Mouse (Mus musculus) liver, postnatal 0 days (tissue): ENCODE measurements around the gene Aars2. TPM values are rescaled to one million over a fixed set of nuclear protein-coding genes. Genes with fewer than 3 reads are reported as not detected.

Source experiments
- ATAC-seq: fragments of 200-750 bp; cut with Nextera tagmentation; 2 replicates; pipeline ENCODE4 v1.8.0; 2017; ENCODE audit warnings: mild to moderate bottlenecking, moderate library complexity
- DNase-seq: peaks from one replicate; pipeline ENCODE4 v3.0.0-alpha.2; 2016
- H3K27ac ChIP-seq: fragments of 300-500 bp; sonication (generic); 2 replicates; pipeline ENCODE4 v1.5.1; 2014; ENCODE audit warnings: antibody characterized with exemption, moderate library complexity, mild to moderate bottlenecking, low read depth
- H3K27me3 ChIP-seq: fragments of 300-500 bp; sonication (generic); 2 replicates; pipeline ENCODE4 v1.6.1; 2014; ENCODE audit warnings: low read length, control low read depth, mixed read lengths; ENCODE audit not compliant: insufficient read depth
- H3K36me3 ChIP-seq: fragments of 300-500 bp; sonication (generic); replicated peaks from 2 replicates; pipeline ENCODE4 v1.6.1; 2014; ENCODE audit warnings: mild to moderate bottlenecking, control low read depth, low read length, moderate library complexity, mixed read lengths; ENCODE audit not compliant: insufficient read depth
- H3K4me1 ChIP-seq: fragments of 300-500 bp; sonication (generic); 2 replicates; pipeline ENCODE4 v1.6.1; 2014; ENCODE audit warnings: antibody characterized with exemption, mild to moderate bottlenecking, control low read depth; ENCODE audit not compliant: insufficient read depth
- H3K4me2 ChIP-seq: fragments of 300-500 bp; sonication (generic); 2 replicates; pipeline ENCODE4 v1.6.1; 2014; ENCODE audit warnings: low read depth, mild to moderate bottlenecking, low read length, moderate library complexity, mixed read lengths
- H3K4me3 ChIP-seq: fragments of 300-500 bp; sonication (generic); 2 replicates; pipeline ENCODE4 v1.5.1; 2014; ENCODE audit warnings: low read depth, low read length
- H3K9ac ChIP-seq: fragments of 300-500 bp; sonication (generic); replicated peaks from 2 replicates; pipeline ENCODE4 v1.6.1; 2014; ENCODE audit warnings: mild to moderate bottlenecking, moderate library complexity
- H3K9me3 ChIP-seq: fragments of 300-500 bp; sonication (generic); 2 replicates; pipeline ENCODE4 v1.6.1; 2016; ENCODE audit warnings: mild to moderate bottlenecking, control low read depth, low read length, mixed read lengths
- CTCF ChIP-seq: sonication (generic); IDR thresholded peaks from 2 replicates; pipeline ENCODE4 v1.5.1; 2016; ENCODE audit warnings: antibody characterized with exemption, low read depth
- EP300 ChIP-seq: IDR thresholded peaks from 2 replicates; pipeline ENCODE4 v1.6.1; 2016; ENCODE audit warnings: antibody characterized with exemption, low read depth, mild to moderate bottlenecking
- WGBS: fragments of 180-500 bp; shearing (Covaris S2); extraction: QIAGEN DNeasy Blood & Tissue Kit; methylation state at CpG from one replicate; pipeline ENCODE4 v1.1.7; 2014; ENCODE audit not compliant: insufficient replicate concordance; 5-methylcytosine and 5-hydroxymethylcytosine counted together
- polyA plus RNA-seq: library from polyadenylated mRNA; unstranded; fragments of >200 nt; fragmentation: Nextera tagmentation; extraction: Ambion mirVana; gene quantifications from 2 replicates; pipeline ENCODE4 v1.2.1, GENCODE M21; 2015

Aars2 gene
- polyA plus RNA-seq, 1 experiment from 2014 or later = 4.8 TPM

GRCm38 (mm10) chr17:45557246-45557824, 50.7 kb downstream of the Aars2 start:
- Histone ChIP-seq H3K4me3 (peak overlapping the region; percentile 63), H3K27me3 (peaks cover 6% of the 10 kb centered on the region; the same call in 1 of the 2 replicates), H3K4me2 (peak overlapping the region; percentile 93), H3K4me1 (peaks cover 16% of the 10 kb centered on the region), H3K9ac (peak overlapping the region; percentile 65), H3K36me3 (peaks cover 9% of the 10 kb centered on the region), H3K9me3 (no peaks in the 10 kb centered on the region), H3K27ac (peak overlapping the region; percentile 20)
- 54% methylated on average over 6 of the region's 7 CpGs for WGBS
- DNase-seq = no peak
- ATAC-seq = no peak
- no peak for TF ChIP-seq CTCF
- no peak for TF ChIP-seq EP300

- Histone ChIP-seq H3K27ac (peak overlapping the region; percentile 20), H3K4me2 (peak overlapping the region; percentile 93)
These were observed 51.6 kb downstream of the Aars2 start for GRCm38 (mm10) chr17:45557998-45558862.

GRCm38 (mm10) chr17:45559732-45560525, 53.3 kb downstream of the Aars2 start:
- no peak overlapping the region for H3K9ac ChIP-seq
- WGBS = 81% methylated on average over 15 of the region's 15 CpGs
- DNase-seq (no peak), ATAC-seq (no peak)
- peaks cover 26% of the 10 kb centered on the region for H3K4me1 ChIP-seq
- H3K27me3 ChIP-seq = peaks cover 3% of the 10 kb centered on the region; the same call in 1 of the 2 replicates
- no peak overlapping the region for H3K4me3 ChIP-seq
- TF ChIP-seq EP300 (no peak), CTCF (no peak)
- H3K9me3 ChIP-seq = no peaks in the 10 kb centered on the region
- H3K4me2 ChIP-seq = no peak overlapping the region
- H3K27ac ChIP-seq = no peak overlapping the region
- H3K36me3 ChIP-seq = peaks cover 9% of the 10 kb centered on the region

More at GRCm38 (mm10) chr17:45557998-45558862, 51.6 kb downstream of the Aars2 start:
- Histone ChIP-seq H3K4me3 (0 out of 2 replicates have a peak overlapping the region, but pooled peaks have one; percentile 63), H3K27me3 (peaks cover 3% of the 10 kb centered on the region; the same call in 1 of the 2 replicates), H3K4me1 (peaks cover 16% of the 10 kb centered on the region), H3K36me3 (peaks cover 9% of the 10 kb centered on the region), H3K9me3 (no peaks in the 10 kb centered on the region), H3K9ac (no peak overlapping the region; the same call in 1 of the 2 replicates)
- WGBS = 51% methylated on average over 16 of the region's 16 CpGs
- peak; percentile 31 for DNase-seq
- no peak for TF ChIP-seq CTCF
- no peak for TF ChIP-seq EP300
- no peak for ATAC-seq

GRCm38 (mm10) chr17:45563216-45563615, 56.6 kb downstream of the Aars2 start:
- ATAC-seq = no peak
- H3K27ac ChIP-seq = no peak overlapping the region
- H3K27me3 ChIP-seq = no peaks in the 10 kb centered on the region
- no peak for TF ChIP-seq CTCF
- TF ChIP-seq EP300 = no peak
- peaks cover 37% of the 10 kb centered on the region for H3K36me3 ChIP-seq
- H3K4me2 ChIP-seq = peak overlapping the region; percentile 97; the same call in 1 of the 2 replicates
- H3K4me3 ChIP-seq = peak overlapping the region; percentile 91; the same call in 1 of the 2 replicates
- no peak for DNase-seq
- no peaks in the 10 kb centered on the region for H3K9me3 ChIP-seq
- 66% methylated on average over 12 of the region's 12 CpGs for WGBS
- H3K4me1 ChIP-seq = peaks cover 19% of the 10 kb centered on the region
- no peak overlapping the region for H3K9ac ChIP-seq

- WGBS = under 1% methylated on average over 45 of the region's 61 CpGs
- Histone ChIP-seq H3K27ac (peak within 1 kb of the TSS; percentile 86), H3K36me3 (peaks cover 39% of the 10 kb centered on the region), H3K4me2 (peak within 1 kb of the TSS; percentile 97), H3K27me3 (no peaks in the 10 kb centered on the region), H3K9ac (peak within 1 kb of the TSS; percentile 93), H3K4me1 (peaks cover 18% of the 10 kb centered on the region), H3K9me3 (no peaks in the 10 kb centered on the region), H3K4me3 (peak within 1 kb of the TSS; percentile 91)
- peak; percentile 92 for DNase-seq
- TF ChIP-seq EP300 (no peak), CTCF (peak; percentile 96)
- ATAC-seq = peak; percentile 90
These were observed 57.3 kb downstream of the Aars2 start, which contains the start of gene Slc35b2 for GRCm38 (mm10) chr17:45563655-45564530. Gene Slc35b2 (plus strand): TSS chr17:45563874.
